Mouse (Mus musculus): ENCODE results near the gene Mtap.

The Mtap gene

DNA sequence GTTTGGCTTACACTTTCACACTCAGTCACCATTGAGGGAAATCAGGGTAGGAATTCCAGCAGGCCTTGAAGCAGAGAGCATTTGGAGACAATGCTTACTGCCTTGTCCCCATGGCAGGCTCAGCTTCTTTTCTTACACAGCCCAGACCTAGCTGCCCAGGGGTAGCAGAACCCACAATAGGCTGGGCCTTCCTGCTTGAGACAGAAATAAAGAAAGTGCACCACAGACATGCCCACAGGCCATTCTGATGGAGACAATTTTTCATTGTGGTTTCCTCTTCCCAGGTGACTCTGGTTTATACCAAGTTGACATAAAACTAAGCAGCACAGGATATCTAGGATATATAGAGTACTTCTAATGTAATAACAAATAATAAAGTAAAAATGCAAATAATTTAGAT lies 72.4 kb downstream of the Mtap start:
- in situ Hi-C loops (cut with MboI, MseI): no loop called here

DNA sequence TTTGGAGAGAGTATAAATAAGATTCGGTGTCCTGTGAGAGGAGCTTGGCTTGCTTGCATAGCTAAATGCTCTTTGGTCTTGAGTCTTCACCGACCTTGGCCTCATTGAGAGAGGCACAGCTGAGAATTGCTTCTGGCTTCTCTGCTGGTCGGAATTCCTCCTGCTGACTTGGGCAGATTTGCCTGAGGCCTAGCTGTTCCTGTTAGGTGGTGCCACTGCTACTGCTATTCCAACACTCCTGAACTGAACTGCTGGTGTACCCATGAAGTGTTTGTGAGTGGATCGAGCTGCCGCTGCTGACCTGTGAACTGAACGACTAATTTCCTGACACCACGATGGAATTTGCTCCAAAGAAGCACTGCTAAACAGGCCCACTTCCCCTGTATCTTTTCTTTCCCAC lies 73.4 kb downstream of the Mtap start:
- in situ Hi-C loops (cut with MboI, MseI): no loop called here

DNA sequence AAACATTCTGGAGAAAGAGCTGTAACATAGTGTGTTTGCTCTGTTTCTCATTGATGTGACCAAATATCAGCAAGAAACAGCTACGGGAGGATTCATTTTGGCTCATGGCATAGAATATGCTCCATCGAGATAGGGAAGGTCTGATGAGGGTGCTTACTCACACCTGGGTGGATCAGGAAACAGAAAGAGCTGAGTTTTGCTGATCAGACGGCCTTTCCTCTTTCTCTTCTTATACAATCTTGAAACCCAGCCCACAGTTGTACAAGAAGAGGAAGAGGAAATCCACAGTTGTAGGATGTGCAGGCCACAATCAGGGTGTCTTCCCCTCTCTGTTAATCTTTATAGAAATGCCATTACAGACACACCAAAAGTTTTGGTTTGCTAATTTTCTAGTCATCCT lies 75.3 kb downstream of the Mtap start:
- in situ Hi-C loops (cut with MboI, MseI): no loop called here
